Mouse (Mus musculus) myocyte (in vitro differentiated cells): ENCODE results near the gene Trp73.

Source experiments
- CEBPB ChIP-seq: IDR thresholded peaks from 2 replicates; pipeline ENCODE4 v1.6.1; 2011; ENCODE audit warnings: mild to moderate bottlenecking, moderate library complexity; ENCODE audit not compliant: poor library complexity, insufficient read depth, severe bottlenecking
- E2F4 ChIP-seq: IDR thresholded peaks from one replicate; pipeline ENCODE4 v1.6.1; 2011; ENCODE audit warnings: mild to moderate bottlenecking, control low read depth, moderate library complexity; ENCODE audit not compliant: insufficient read depth
- MAX ChIP-seq: IDR thresholded peaks from one replicate; pipeline ENCODE4 v1.6.1; 2011; ENCODE audit warnings: low read depth, mild to moderate bottlenecking, control low read depth
- MYOD1 ChIP-seq, 3 experiments: IDR thresholded peaks; one replicate each; pipeline ENCODE4 v1.6.1; 2011; ENCODE audit warnings: control low read depth in 2 of 3, low read depth in 2 of 3, mild to moderate bottlenecking in 2 of 3, moderate library complexity in 1 of 3; ENCODE audit not compliant: insufficient read length in 2 of 3, control insufficient read depth in 1 of 3
- POLR2A ChIP-seq: IDR thresholded peaks from one replicate; pipeline ENCODE4 v1.6.1; 2011; ENCODE audit warnings: low read depth, mild to moderate bottlenecking, control low read depth, moderate library complexity; ENCODE audit not compliant: insufficient read length
- POLR2AphosphoS2 ChIP-seq: IDR thresholded peaks from one replicate; pipeline ENCODE4 v1.6.1; 2011; ENCODE audit warnings: low read depth, control low read depth; ENCODE audit not compliant: insufficient read length
- REST ChIP-seq: IDR thresholded peaks from one replicate; pipeline ENCODE4 v1.6.1; 2011; ENCODE audit warnings: mild to moderate bottlenecking, control low read depth, moderate library complexity; ENCODE audit not compliant: insufficient read depth, insufficient read length
- TCF12 ChIP-seq: IDR thresholded peaks from one replicate; pipeline ENCODE4 v1.6.1; 2011; ENCODE audit warnings: mild to moderate bottlenecking, control low read depth; ENCODE audit not compliant: poor library complexity, insufficient read depth, severe bottlenecking
- TCF3 ChIP-seq: IDR thresholded peaks from one replicate; pipeline ENCODE4 v1.6.1; 2011; ENCODE audit warnings: low read depth, control low read depth; ENCODE audit not compliant: insufficient read length

- TF ChIP-seq POLR2A (no peak), E2F4 (no peak), TCF12 (no peak), CEBPB (no peak), MAX (no peak), MYOD1 (IDR thresholded peaks at IDR 0.05; ENCODE audit: control insufficient read depth in 1 of 3, insufficient read length in 2 of 3, low read depth in 2 of 3) (no peak), REST (no peak), TCF3 (no peak), POLR2AphosphoS2 (peak; percentile 32)
Observed at GRCm38 (mm10) chr4:154157970-154158662, 18.1 kb upstream of the Trp73 start.
